Mouse (Mus musculus): ENCODE measurements around the gene Tekt5.

Tekt5 gene

DNA sequence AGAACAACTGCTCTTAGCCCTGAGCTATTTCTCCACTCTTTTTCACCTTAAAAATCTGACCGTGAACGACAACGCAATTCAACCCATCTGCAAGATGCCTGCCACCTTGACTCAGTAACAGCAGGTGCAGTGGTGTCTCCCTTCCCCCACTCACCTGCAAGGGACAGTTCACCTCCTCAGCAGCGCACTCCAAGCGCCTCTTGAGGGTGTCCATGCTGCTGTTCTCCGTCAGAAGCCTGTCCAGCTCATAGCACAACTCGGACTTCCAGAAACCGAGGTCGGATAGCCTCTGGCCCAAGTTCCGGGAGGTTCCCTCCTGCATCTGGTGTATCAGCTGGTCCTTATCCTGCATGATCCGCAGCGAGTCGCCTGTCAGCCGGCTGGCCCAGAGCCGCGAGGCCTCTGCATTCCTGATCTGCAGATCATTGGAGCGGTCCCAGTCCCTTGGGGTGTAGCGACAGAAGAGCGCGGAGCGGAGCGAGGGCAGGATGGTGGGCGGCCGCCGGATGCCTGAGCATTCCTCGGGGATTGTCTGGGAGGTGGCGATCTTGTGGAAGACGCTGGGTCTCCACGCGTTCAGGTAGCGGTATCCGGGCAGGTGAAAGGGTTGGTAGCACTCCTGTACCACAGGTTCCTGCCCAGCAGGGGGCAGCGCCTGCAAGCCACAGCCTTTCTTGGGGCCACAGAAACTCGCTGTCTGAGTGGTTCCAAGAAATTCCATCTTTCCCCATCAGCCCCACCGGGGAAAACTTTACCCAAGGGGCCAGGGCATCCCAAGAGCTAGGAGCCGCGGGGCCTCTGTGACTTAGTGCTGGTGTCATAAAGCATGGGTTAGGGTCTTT, at the start of gene Tekt5:
Gene Tekt5 (minus strand): TSS at position 792 of the 842 bp plus-strand sequence.
- DNase-seq (ENCODE audit: low spot score in 2 of 2) = peak; percentile 34 to 76

DNA sequence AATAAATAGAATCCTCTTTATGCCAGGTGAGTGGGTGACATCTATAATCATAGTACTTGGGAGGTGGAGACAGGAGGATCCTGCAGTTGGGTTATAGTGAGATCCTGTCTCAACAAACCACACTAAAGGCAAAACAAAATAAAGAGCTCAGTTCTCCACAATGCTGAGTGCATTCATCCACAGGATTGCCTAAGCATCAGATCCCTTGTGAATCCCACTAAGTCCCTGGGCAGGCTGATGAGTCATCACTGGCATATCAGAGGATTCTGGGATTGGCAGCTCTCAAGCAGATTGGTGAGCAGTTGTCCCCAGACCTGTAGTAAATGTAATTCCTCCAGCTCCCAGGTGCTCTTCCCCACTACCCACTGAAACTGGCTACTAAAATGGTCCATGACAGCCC, 48.4 kb upstream of the Tekt5 start:
- no peak for DNase-seq (ENCODE audit: low spot score in 2 of 2)

DNA sequence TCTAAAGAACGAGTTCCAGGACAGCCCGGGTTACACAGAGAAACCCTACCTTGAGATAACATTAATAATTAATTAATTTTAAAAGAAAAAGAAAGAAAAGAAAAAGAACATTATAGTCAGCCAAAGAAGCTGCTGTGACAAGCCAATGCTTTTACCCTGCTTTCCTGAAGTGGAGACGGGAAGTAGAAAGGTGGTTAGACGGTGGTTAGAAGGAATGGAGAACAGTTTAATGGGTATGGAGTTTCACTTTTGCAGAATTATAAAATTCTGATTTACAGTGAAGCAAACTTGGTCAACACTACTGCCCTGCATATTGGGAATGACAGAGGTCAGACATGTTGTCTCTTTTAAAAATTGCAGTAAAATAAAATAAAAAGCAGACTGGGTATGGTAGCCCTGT, 46.5 kb upstream of the Tekt5 start:
- DNase-seq (ENCODE audit: low spot score in 2 of 2) = no peak

DNA sequence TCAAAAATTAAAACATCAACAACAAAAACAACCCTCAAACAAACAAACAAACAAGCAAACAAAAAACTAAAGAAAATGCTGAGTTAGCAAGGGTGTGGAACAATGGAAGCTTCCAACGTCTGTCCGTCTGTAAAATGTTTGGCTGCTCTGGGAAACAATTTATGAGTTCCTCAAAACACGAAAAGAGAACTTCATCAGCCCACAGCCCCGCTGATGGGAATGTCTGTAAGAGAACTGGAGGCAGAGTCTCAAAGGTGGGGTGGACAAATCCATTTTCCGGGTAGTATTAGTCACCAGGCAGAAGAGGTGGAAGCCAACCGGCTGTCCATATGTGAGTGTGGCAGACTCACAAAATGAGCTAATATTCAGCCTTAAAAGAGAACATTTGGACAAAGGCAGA, 46.0 kb upstream of the Tekt5 start:
- DNase-seq (ENCODE audit: low spot score in 2 of 2) = no peak

DNA sequence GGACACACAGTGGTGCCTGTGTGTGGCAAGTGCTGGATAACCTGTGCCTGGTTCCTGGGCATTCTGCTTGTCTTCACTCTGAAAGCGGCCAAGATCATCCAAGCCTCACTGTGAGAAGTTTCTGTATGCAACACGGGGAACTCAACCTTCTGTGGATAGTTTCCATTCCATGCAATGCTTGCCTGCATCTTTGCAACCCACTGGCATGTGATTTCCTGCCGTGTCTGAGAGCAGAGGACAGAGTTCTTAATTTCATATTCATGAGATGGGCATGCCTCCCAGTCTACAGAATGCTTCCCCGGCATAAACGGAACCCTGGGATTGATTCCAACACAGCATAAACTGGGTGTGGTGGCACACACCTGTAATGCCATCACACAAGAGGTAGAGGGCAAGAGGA, 42.8 kb upstream of the Tekt5 start:
- no peak for DNase-seq (ENCODE audit: low spot score in 2 of 2)

DNA sequence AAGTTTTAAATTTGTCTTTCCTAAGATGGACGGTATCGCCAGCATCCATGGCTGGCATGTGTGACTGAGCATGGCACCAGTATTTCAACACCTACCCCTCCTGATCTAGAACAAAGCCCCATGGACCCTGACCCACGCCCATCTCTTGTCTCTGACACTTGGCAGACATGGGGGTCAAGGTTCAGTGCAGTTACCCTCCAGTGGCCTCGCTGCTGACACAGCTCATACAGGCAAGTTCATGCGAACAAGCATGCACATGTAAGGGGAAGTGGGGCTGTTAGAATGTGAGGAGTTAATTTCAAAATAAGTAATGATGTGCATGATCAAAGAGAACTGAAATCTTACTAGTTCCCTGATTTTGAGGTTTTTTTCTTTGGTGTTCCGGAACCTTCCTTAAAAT, 40.9 kb upstream of the Tekt5 start:
- no peak for DNase-seq (ENCODE audit: low spot score in 2 of 2)

DNA sequence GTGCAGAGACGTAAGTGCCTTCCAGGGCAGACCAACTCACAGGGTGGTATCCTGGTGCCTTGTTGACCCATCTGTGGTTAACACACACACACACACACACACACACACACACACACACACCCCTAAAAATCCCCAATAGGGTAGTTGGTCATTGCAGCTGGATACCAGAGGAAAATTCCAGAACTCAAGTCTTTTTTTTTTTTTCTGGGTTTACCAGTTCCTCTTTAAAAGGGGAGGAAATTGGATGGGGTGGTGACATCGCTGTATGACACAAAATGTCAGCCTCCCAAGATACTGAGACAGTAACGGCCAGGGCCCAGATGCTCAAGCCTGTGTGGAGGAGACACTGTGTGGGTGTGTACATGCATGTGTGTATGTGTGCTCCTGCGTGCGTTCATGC, 38.1 kb upstream of the Tekt5 start:
- no peak for DNase-seq (ENCODE audit: low spot score in 2 of 2)

DNA sequence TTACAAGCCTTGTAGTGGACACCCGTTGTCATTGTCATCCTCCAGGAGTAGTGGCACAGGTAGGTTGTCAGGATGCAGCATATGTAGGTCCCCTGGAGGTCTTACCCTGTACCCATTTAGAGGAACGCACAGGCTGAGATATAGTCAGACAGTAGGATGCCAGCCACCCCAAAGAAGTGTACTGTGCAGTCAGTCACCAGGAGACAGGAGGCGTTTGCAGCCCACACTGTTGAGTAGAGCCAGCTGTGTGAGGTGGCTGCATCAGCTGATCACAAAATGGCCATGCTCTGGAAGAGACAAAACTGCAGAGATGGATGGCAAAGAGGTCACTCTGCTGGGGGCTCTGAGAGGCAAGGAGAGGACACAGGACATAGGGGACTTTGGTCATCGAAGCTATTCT, 37.1 kb upstream of the Tekt5 start:
- no peak for DNase-seq (ENCODE audit: low spot score in 2 of 2)

DNA sequence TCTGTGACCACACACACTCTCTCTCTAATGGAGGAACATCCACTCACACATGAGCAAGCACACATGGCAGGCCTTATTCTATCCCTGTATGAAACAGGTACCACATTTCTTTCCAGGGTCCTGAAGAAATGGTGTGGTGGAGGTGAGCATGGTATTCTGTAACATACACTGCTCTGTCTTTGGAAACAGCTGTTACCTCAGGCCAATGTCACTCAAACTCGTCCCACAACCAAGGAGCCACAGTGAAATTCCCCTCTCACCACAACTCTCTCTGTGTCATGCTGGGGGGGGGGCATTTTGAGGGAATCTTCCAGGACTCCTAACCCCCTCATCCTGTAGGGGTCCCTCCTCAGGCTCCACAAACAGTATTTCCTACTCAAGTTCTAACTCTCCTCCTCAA, 36.6 kb upstream of the Tekt5 start:
- no peak for DNase-seq (ENCODE audit: low spot score in 2 of 2)

DNA sequence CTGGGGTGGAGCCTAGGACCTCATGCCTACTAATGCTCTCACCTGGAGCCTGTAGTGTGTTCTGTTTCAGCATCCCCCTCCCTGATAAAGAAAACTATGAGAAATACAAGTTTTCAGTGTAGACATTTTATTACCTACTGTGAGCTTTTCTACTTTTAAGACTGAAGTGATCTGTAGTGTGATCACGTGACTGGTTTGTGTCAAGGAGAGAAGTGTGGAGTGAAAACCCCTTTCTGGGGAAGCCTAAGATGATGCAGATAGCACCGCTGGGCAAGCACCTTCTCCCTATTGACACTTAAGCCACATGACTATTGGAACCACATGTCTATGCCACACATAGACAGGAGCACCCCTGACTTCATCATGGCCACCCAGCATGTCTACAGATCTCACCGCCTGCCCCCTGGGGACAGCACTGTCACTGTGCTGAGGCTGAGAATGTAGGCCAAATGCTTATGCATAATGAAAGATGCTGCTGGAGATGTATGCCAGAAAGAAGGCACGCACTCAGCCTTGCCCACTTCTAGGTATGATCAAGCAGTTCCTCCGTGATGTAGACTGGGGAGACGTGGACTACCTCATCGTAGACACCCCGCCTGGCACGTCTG, 25.3 kb upstream of the Tekt5 start:
- no peak for DNase-seq (ENCODE audit: low spot score in 2 of 2)

DNA sequence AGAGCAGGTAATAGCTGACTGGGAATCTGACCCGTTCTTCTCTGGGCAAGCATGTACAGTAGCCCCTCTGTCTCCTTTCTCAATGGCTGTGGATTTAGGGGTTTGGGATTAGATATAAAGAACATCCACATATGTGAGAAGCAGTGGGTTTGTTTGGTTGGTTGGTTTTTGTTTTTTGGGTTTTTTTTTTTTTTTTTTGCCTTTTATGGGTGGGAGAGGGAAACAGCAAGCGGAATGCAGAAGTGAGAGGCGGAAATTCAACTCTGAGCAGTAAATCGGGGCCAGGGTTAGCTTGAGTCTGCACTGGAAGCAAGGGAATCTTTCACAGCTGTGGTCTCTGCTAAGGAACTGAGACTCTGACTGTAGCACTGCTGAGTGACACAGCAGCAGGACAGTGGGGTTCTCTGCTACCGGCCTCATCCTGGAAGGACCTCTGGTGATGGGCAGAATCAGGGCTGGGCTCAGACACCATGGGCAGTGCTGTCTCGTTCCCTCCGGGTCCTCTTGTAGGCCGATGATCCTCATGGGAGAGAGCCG, 22.5 kb upstream of the Tekt5 start:
- DNase-seq (ENCODE audit: low spot score in 2 of 2) = no peak

DNA sequence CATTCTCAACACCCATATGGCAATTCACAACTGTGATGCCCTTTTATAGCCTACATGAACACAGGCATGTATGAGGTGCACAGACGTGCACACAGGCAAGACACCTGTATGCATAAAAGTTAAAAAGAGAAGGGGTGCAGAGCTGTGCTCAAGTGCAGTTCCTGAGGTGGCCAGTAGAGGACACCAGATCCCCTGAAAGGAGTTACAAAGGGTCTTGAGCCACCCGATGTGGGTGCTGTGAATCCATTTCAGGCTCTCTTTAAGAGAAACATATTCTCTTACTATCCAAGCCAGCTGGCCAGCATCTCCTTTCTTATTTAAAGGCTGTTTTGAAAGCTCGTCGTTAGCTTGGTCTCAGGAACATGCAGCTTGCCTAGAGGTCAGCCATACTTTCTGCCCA, 21.6 kb upstream of the Tekt5 start:
- DNase-seq (ENCODE audit: low spot score in 2 of 2) = no peak

DNA sequence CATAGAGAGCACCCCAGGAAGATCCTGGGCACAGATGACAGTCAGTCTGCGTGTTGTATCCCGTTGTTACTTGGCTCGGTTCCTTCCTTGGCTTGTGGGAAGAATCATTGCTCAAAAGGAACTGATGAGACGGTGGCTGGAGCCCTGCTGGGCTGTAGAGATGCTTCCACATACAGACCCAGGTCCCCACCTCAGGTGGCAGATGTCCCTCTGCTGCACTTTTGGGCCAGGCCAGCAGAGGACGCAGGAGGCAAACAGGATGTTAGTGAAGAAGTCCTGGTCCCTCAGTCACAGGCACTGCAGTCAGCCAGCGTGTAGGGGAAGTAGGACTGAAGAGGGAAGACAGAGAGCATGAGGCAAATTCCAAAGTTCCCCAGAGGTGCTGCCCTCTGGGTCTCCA, 20.7 kb upstream of the Tekt5 start:
- DNase-seq (ENCODE audit: low spot score in 2 of 2) = peak; percentile 61 to 75

DNA sequence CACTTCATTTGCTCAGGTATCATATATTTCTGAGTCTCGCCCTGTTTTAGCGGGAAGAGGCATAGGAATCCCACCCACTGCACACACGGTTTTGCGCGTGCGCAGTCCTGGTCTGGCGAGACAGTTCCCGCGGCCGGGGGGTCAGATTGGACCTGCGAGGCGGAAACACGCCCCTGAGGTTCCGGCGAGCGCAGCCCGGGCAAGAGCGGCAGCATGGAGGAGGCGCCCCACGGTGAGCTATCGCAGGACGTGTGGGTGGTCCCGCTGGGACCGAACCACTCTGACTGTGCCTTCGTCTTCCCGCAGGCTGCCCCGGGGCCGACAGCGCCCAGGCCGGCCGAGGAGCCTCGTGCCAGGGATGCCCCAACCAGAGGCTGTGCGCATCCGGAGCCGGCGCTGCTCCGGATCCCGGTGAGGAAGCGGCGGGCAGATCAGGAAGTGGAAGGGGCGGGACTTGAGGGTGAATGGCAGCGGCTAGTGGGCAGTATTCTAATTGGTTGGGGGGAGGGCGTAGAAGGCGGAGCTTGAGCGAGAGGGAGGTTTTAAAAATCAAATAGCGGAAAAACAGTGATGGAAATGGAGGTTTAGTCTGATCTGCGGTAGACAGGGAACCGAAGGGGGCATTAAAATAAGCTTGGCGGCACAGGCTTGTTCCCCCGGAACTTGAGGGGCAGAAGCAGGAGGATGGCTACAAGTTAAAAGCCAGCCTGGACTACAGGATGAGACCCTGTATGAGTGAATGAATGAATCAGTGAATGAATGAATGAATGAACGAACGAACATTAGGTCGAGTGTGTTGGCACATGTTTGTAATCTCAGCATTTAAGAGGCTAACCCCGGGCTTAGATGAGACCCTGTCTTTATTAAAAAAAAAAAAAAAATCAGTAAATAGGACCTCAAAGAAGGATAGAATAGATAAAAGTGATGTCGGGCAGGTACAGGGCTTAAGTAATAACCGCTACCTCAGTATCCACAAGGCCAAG, 16.8 kb upstream of the Tekt5 start, which contains the start of gene Nubp1:
Gene Nubp1 (plus strand): TSS at position 185 of the 983 bp plus-strand sequence.
- DNase-seq (ENCODE audit: low spot score in 2 of 2) = peak; percentile 89 to 95

DNA sequence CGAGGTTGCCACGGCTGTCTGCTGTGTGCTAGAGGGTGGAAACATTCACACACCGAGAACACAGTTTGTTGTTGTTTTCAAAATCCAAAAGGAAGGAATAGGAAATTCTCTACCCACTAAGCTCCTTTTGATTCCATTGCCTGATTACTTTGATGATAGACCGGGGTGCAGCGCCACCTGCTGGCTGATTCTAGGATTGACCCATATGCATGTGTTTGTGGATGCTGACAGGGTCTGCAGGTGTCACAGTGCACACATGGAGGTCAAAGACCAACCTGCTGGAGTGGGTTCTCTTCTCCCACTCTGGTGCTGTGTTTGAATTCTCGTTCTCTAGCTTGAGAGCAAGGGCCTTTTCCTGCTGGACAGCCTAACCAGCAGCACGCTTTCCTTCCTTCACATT, 3.9 kb upstream of the Tekt5 start:
- DNase-seq (ENCODE audit: low spot score in 2 of 2) = peak; percentile 76 to 91

DNA sequence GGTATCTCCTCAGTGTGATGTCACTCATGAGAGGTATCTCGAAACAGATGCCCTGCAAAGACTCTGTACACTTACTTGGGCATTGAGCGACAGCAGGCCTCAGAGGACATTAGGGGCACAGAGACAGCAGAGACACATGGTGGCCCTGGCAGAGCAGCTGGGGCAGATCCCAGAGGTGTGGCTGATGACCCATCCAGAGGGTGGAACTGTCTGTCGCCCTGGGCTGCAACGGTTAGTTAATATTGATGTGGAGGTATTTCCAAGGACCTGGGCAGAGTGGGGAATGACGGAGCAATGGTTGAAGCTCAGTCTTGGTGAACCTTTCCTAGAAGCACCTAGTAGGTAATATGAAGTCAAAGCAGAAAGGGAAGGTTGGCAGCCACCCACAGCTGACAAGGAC, 3.5 kb upstream of the Tekt5 start:
- DNase-seq (ENCODE audit: low spot score in 2 of 2) = no peak

DNA sequence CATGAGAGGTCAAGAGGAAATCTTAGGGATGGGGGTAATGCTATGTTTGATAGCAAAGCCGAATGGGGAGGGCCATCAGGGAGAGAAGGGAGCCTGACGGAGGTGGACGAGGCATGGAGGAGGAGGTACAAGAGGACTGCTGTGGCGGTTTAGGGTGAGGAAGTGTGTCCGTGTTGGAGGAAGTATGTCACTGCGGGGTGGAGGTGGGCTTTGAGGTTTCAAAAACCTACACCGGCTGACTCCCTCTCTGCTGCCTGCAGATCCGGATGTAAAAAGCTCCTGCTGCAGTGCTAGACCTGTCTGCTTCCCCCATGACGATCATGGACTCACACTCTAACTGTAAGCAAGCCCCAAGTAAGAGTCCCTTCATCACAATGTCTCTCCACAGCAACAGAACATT, 2.7 kb downstream of the Tekt5 start:
- no peak for DNase-seq (ENCODE audit: low spot score in 2 of 2)

DNA sequence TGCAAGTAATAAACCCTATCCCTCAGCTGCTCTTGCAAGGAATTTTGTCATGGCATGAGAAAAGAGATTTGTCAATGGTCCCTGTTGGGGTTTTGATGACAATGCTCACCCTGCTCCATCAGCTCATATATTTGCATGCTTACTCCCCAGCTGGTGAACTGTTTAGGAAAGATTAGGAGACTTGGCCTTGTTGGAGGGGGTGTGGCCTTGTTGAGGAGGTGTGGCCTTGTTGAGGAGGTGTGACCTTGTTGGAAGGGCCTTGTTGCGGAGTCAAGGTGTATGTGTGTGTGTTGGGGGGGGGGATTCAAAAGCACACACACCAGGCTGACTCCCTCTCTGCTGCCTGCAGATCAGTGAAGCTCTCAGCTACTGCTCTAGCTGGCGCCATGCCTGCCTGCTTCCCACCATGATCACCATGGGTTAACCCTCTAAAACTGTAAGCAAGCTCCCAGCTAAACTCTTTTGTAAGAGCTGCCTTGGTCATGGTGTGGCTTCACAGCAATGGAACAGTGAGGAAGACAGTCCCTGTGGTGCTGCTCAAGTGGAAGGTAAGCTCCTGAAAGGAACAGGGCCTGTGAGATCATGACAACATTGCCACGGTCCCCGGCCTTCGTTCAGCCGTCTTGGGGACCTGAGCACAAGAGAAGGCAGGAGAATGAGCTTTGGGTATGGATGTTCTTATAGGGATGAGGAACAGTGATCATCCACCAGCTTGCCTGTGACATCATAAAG, 6.5 kb downstream of the Tekt5 start:
- no peak for DNase-seq (ENCODE audit: low spot score in 2 of 2)

DNA sequence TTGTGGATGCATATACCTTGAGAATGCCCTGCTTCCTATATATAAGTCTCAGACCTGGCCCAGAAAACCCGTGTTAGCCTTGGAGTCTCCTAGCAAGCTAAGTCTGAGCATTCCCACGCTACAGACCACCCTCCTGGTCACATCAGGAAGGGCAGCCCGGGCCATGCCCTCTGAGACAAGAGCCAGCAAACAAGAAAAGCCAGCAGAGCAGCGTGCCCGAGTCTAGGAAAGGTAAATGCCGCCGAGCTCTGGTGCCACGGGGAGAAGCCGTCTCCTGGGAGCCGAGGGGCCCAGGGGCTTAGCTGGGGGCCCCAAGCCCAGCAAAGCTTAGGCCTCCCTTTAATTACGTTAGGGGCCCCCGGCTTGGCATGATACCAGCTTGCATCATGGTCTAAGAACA, 10.0 kb downstream of the Tekt5 start:
- DNase-seq (ENCODE audit: low spot score in 2 of 2) = no peak

DNA sequence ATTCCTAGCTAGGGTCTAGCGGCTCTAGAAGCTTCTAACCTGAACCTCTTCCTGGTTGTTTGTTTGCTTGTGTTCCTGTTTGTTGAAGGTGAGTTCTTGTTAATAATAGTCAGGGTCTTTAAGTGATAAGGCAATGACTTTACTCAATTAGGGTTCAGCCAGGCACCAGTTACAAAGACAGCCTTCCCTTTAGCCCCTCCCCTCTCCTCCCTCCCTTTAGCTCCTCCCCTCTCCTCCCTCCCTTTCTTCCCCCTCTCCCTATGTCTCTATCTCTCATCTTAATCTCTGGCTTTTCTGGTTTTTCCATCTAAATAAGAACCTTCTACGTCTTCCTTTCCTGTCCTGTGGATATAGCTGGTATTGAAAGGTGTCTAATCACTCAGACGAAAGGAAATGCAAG, 10.7 kb downstream of the Tekt5 start:
- no peak for DNase-seq (ENCODE audit: low spot score in 2 of 2)

DNA sequence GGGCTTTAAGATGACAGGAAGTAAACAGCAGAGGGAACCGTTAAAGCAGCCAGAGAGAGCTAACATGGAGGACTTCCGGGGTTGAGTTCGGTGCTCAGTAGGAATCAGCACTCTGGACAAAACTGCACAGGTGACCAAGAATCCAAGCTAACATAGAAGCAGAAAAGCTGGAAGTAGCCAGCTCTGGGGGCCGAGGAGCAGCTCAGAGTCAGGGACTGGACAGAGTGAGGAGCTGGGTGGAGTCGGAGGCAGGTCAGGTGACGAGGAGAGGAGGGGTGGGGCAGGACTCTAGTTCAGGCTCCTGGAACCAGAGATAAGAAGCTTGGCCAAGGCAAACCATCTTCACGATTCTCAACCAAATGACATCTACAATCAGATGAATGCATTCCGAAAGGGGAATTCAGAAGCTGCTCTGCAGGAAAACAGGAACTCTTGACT, 11.2 kb downstream of the Tekt5 start:
- DNase-seq (ENCODE audit: low spot score in 2 of 2) = peak; percentile 75 to 83
